16 mouse cellular contexts compared by ENCODE assay signal in genomic region chr11:76287301-76287700, GRCm38 (mm10). TPM values are rescaled to one million over a fixed set of nuclear protein-coding genes. Genes with fewer than 3 reads are reported as not detected.
DNase-seq lines count a peak whose midpoint lies in the region; ATAC-seq lines count a peak whose summit lies in the region.
"Had no signal": no experiment of that assay in that cellular context is flagged by ENCODE, and none has a peak within 500 bp of the region (broad histone marks: within the 10 kb centered on the region; RNA-seq: fewer than 3 reads in every experiment).

No protein-coding gene starts in this region.

- H3K9me3 ChIP-seq in hindbrain, embryonic 10.5 days: no peaks in the 10 kb centered on the region
- H3K9me3 ChIP-seq in hindbrain, embryonic 16.5 days (ENCODE audit: control insufficient read depth, low read length): no peaks in the 10 kb centered on the region
- no peaks in the 10 kb centered on the region for H3K9me3 ChIP-seq in limb, embryonic 10.5 days (replicated peaks)
- H3K9me3 ChIP-seq: forebrain, embryonic 12.5 days; liver, embryonic 12.5 days had no signal

- no peak for ATAC-seq in hindbrain, embryonic 16.5 days
- ATAC-seq: intestine, embryonic 16.5 days; liver, embryonic 12.5 days had no signal

- H3K4me3 ChIP-seq in hindbrain, embryonic 10.5 days: no peak overlapping the region
- no peak overlapping the region for H3K4me3 ChIP-seq in hindbrain, embryonic 16.5 days (ENCODE audit: low read length)
- H3K4me3 ChIP-seq in limb, embryonic 10.5 days: no peak overlapping the region
- H3K4me3 ChIP-seq: forebrain, embryonic 12.5 days; hindbrain, embryonic 13.5 days; liver, embryonic 12.5 days had no signal

- no peak for DNase-seq in hindbrain, embryonic 10.5 days (ENCODE audit: low spot score)
- peak; percentile 41 for DNase-seq in 3T3-L1 (ENCODE audit: low read depth, low spot score)
- peak; percentile 94 for DNase-seq in R1 (ENCODE audit: low read depth, low spot score)
- no peak for DNase-seq in limb, embryonic 10.5 days (ENCODE audit: low spot score)
- DNase-seq in frontal cortex, postnatal 36 days (ENCODE audit: low spot score in 2 of 2): no peak
- no peak for DNase-seq in thymus, postnatal 0 days (ENCODE audit: low spot score)
- DNase-seq: B cell, adult 2 months; cerebellum, postnatal 14 days; kidney, postnatal 14 days; layer of hippocampus, adult 9-11 months; thymus, adult 2 months had no signal

- no peak overlapping the region for H3K9ac ChIP-seq in hindbrain, embryonic 16.5 days (ENCODE audit: low read depth, low read length)
- H3K9ac ChIP-seq: forebrain, embryonic 12.5 days; hindbrain, embryonic 13.5 days; liver, embryonic 12.5 days had no signal

- H3K36me3 ChIP-seq in hindbrain, embryonic 10.5 days: peaks cover 4% of the 10 kb centered on the region; the same call in 1 of the 2 replicates
- H3K36me3 ChIP-seq in hindbrain, embryonic 16.5 days (ENCODE audit: control insufficient read depth, insufficient read depth, low read length): no peaks in the 10 kb centered on the region
- peaks cover 11% of the 10 kb centered on the region for H3K36me3 ChIP-seq in limb, embryonic 10.5 days
- H3K36me3 ChIP-seq: forebrain, embryonic 12.5 days; liver, embryonic 12.5 days had no signal

- no peaks in the 10 kb centered on the region for H3K27me3 ChIP-seq in hindbrain, embryonic 10.5 days (ENCODE audit: insufficient read depth, poor library complexity, severe bottlenecking)
- no peaks in the 10 kb centered on the region for H3K27me3 ChIP-seq in hindbrain, embryonic 16.5 days (replicated peaks; ENCODE audit: control insufficient read depth, insufficient read depth, low read length)
- no peaks in the 10 kb centered on the region for H3K27me3 ChIP-seq in limb, embryonic 10.5 days (ENCODE audit: low read depth, poor library complexity, severe bottlenecking)
- H3K27me3 ChIP-seq: forebrain, embryonic 12.5 days; hindbrain, embryonic 13.5 days; liver, embryonic 12.5 days had no signal

- WGBS in hindbrain, embryonic 10.5 days: 38% methylated on average over 10 of the region's 10 CpGs
- WGBS in hindbrain, embryonic 16.5 days: 42% methylated on average over 10 of the region's 10 CpGs
- WGBS in limb, embryonic 10.5 days: 34% methylated on average over 10 of the region's 10 CpGs

- peaks cover 65% of the 10 kb centered on the region for H3K4me1 ChIP-seq in hindbrain, embryonic 10.5 days (replicated peaks)
- H3K4me1 ChIP-seq in hindbrain, embryonic 16.5 days (ENCODE audit: control insufficient read depth, insufficient read depth, low read depth, low read length): peaks cover 24% of the 10 kb centered on the region
- H3K4me1 ChIP-seq in limb, embryonic 10.5 days: peaks cover 77% of the 10 kb centered on the region

- no peak overlapping the region for H3K4me2 ChIP-seq in hindbrain, embryonic 16.5 days (ENCODE audit: low read length)
- H3K4me2 ChIP-seq: forebrain, embryonic 12.5 days; hindbrain, embryonic 13.5 days; liver, embryonic 12.5 days had no signal

- peak overlapping the region; percentile 66 for H3K27ac ChIP-seq in hindbrain, embryonic 10.5 days
- H3K27ac ChIP-seq in hindbrain, embryonic 16.5 days (ENCODE audit: low read depth, low read length): no peak overlapping the region
- peak overlapping the region; percentile 61 for H3K27ac ChIP-seq in limb, embryonic 10.5 days
- H3K27ac ChIP-seq: hindbrain, embryonic 13.5 days; liver, embryonic 12.5 days had no signal

RNA-seq across cellular contexts. Expression of gene Glod4, which starts 43.8 kb away (rescaled TPM):
- 126 and 130 TPM in 2 replicates for polyA plus RNA-seq in hindbrain, embryonic 10.5 days (2016; fragmentation: Nextera tagmentation; extraction: Ambion mirVana)
- 118 and 125 TPM in 2 replicates for polyA plus RNA-seq in hindbrain, embryonic 16.5 days (2015; fragmentation: Nextera tagmentation; extraction: Ambion mirVana)
- 139 and 140 TPM in 2 replicates for polyA plus RNA-seq in limb, embryonic 10.5 days (2016; fragmentation: Nextera tagmentation; extraction: Ambion mirVana)
- polyA plus RNA-seq in thymus, postnatal 0 days (2015; fragmentation: Nextera tagmentation; extraction: Ambion mirVana): 105 and 108 TPM in 2 replicates

RNA-seq across cellular contexts. Expression of gene Mrm3, which starts 43.8 kb away (rescaled TPM):
- 21.5 and 24.7 TPM in 2 replicates for polyA plus RNA-seq in hindbrain, embryonic 10.5 days (2016; fragmentation: Nextera tagmentation; extraction: Ambion mirVana)
- 25.7 and 26.1 TPM in 2 replicates for polyA plus RNA-seq in hindbrain, embryonic 16.5 days (2015; fragmentation: Nextera tagmentation; extraction: Ambion mirVana)
- 29.5 and 33.0 TPM in 2 replicates for polyA plus RNA-seq in limb, embryonic 10.5 days (2016; fragmentation: Nextera tagmentation; extraction: Ambion mirVana)
- polyA plus RNA-seq in thymus, postnatal 0 days (2015; fragmentation: Nextera tagmentation; extraction: Ambion mirVana): 24.5 and 26.6 TPM in 2 replicates

Comparison
In these comparisons a context has a peak if more than half of its experiments do, and no peak if none do; other contexts are left out.
1. DNase-seq: peak in 3T3-L1 (single experiment) and R1 (single experiment); none in hindbrain, embryonic 10.5 days (single experiment), limb, embryonic 10.5 days (single experiment), frontal cortex, postnatal 36 days (0 of 2) and thymus, postnatal 0 days (single experiment).